Mouse (Mus musculus) heart, postnatal 0 days (tissue): ENCODE results near the gene Atp5b. TPM values are rescaled to one million over a fixed set of nuclear protein-coding genes. Genes with fewer than 3 reads are reported as not detected.
A peak's percentile ranks its signal among the peaks of the same experiment; 100 is the strongest.
"Not testable (repeated sequence)": the region's sequence is repeated elsewhere in the genome, so short reads cannot be mapped to it uniquely, and the experiment has no call there.

Experiments used
- ATAC-seq: fragments of 200-750 bp; cut with Nextera tagmentation; 2 replicates; pipeline ENCODE4 v1.8.0; 2017; ENCODE audit warnings: low read depth, moderate number of reproducible peaks, moderate library complexity; ENCODE audit not compliant: insufficient read depth
- DNase-seq: peaks from one replicate; pipeline ENCODE4 v3.0.0-alpha.2; 2016; ENCODE audit warnings: low spot score
- H3K27ac ChIP-seq: fragments of 300-500 bp; sonication (generic); 2 replicates; pipeline ENCODE4 v1.5.1; 2014; ENCODE audit warnings: low read depth, mild to moderate bottlenecking
- H3K27me3 ChIP-seq: fragments of 300-500 bp; sonication (generic); 2 replicates; pipeline ENCODE4 v1.6.1; 2014; ENCODE audit warnings: low read length, mixed read lengths; ENCODE audit not compliant: control insufficient read depth, insufficient read depth
- H3K36me3 ChIP-seq: fragments of 300-500 bp; sonication (generic); replicated peaks from 2 replicates; pipeline ENCODE4 v1.6.1; 2014; ENCODE audit warnings: low read length, mixed read lengths; ENCODE audit not compliant: control insufficient read depth, insufficient read depth
- H3K4me1 ChIP-seq: fragments of 300-500 bp; sonication (generic); 2 replicates; pipeline ENCODE4 v1.6.1; 2014; ENCODE audit warnings: antibody characterized with exemption; ENCODE audit not compliant: control insufficient read depth, insufficient read depth
- H3K4me2 ChIP-seq: fragments of 300-500 bp; sonication (generic); 2 replicates; pipeline ENCODE4 v1.6.1; 2014; ENCODE audit warnings: low read depth, mild to moderate bottlenecking, low read length, moderate library complexity
- H3K4me3 ChIP-seq: fragments of 300-500 bp; sonication (generic); 2 replicates; pipeline ENCODE4 v1.5.1; 2014; ENCODE audit warnings: low read depth, low read length
- H3K9ac ChIP-seq: fragments of 300-500 bp; sonication (generic); replicated peaks from 2 replicates; pipeline ENCODE4 v1.6.1; 2014; ENCODE audit warnings: low read depth, low read length, mixed read lengths
- H3K9me3 ChIP-seq: fragments of 300-500 bp; sonication (generic); replicated peaks from 2 replicates; pipeline ENCODE4 v1.6.1; 2016; ENCODE audit warnings: low read length; ENCODE audit not compliant: control insufficient read depth
- CTCF ChIP-seq: IDR thresholded peaks from 2 replicates; pipeline ENCODE4 v1.5.1; 2016; ENCODE audit warnings: antibody characterized with exemption, control low read depth, low read depth
- EP300 ChIP-seq: IDR thresholded peaks from 2 replicates; pipeline ENCODE4 v1.6.1; 2016; ENCODE audit warnings: antibody characterized with exemption, low read depth
- WGBS: fragments of 180-500 bp; shearing (Covaris S2); extraction: QIAGEN DNeasy Blood & Tissue Kit; methylation state at CpG from one replicate; pipeline ENCODE4 v1.1.7; 2014; 5-methylcytosine and 5-hydroxymethylcytosine counted together
- polyA plus RNA-seq: library from polyadenylated mRNA; unstranded; fragments of >200 nt; fragmentation: Nextera tagmentation; extraction: Ambion mirVana; gene quantifications from 2 replicates; pipeline ENCODE4 v1.2.1, GENCODE M21; 2015
- total RNA-seq: library from RNA; depleted of rRNA; stranded (reverse); fragments of >200 nt; gene quantifications from 2 replicates; pipeline ENCODE4 v1.2.3, GENCODE M21; 2014; ENCODE audit warnings: low replicate concordance

The Atp5b gene
- total and polyA plus RNA-seq, 2 experiments from 2014 or later: 9,758 to 19,517 TPM

- Histone ChIP-seq H3K27me3 (no peaks in the 10 kb centered on the region), H3K4me1 (no peaks in the 10 kb centered on the region), H3K4me2 (no peak overlapping the region), H3K27ac (no peak overlapping the region), H3K9me3 (no peaks in the 10 kb centered on the region), H3K4me3 (no peak overlapping the region), H3K9ac (no peak overlapping the region), H3K36me3 (peaks cover 57% of the 10 kb centered on the region)
- TF ChIP-seq EP300 (no peak), CTCF (no peak)
- ATAC-seq: no peak
- WGBS: 80% methylated on average over 2 of the region's 2 CpGs
- DNase-seq: no peak
These were observed 32.7 kb upstream of the Atp5b start for GRCm38 (mm10) chr10:128050355-128050754.

GRCm38 (mm10) chr10:128051589-128051988 is 31.5 kb upstream of the Atp5b start:
- no peak for TF ChIP-seq CTCF
- TF ChIP-seq EP300: no peak

GRCm38 (mm10) chr10:128052136-128052535 is 30.9 kb upstream of the Atp5b start:
- H3K9me3 ChIP-seq, H3K9ac ChIP-seq, DNase-seq, H3K27me3 ChIP-seq, H3K27ac ChIP-seq, ATAC-seq, H3K4me1 ChIP-seq, H3K4me3 ChIP-seq, H3K4me2 ChIP-seq: not testable (repeated sequence)
- 86% methylated on average over 1 of the region's 2 CpGs for WGBS
- peaks cover 40% of the 10 kb centered on the region for H3K36me3 ChIP-seq

More at GRCm38 (mm10) chr10:128051589-128051988, 31.5 kb upstream of the Atp5b start:
- Histone ChIP-seq H3K4me3 (no peak overlapping the region), H3K27me3 (no peaks in the 10 kb centered on the region), H3K4me2 (no peak overlapping the region), H3K9ac (no peak overlapping the region), H3K4me1 (no peaks in the 10 kb centered on the region), H3K27ac (no peak overlapping the region), H3K9me3 (no peaks in the 10 kb centered on the region), H3K36me3 (peaks cover 44% of the 10 kb centered on the region)
- DNase-seq (no peak), ATAC-seq (no peak)
- 93% methylated on average over 5 of the region's 5 CpGs for WGBS

GRCm38 (mm10) chr10:128053001-128053400 is 30.1 kb upstream of the Atp5b start:
- no peaks in the 10 kb centered on the region for H3K9me3 ChIP-seq
- 92% methylated on average over 8 of the region's 8 CpGs for WGBS
- H3K27ac ChIP-seq: no peak overlapping the region
- H3K27me3 ChIP-seq: no peaks in the 10 kb centered on the region
- H3K4me3 ChIP-seq: no peak overlapping the region
- ATAC-seq (no peak), DNase-seq (no peak)
- TF ChIP-seq CTCF (no peak), EP300 (no peak)
- peaks cover 32% of the 10 kb centered on the region for H3K36me3 ChIP-seq
- H3K9ac ChIP-seq: no peak overlapping the region
- no peak overlapping the region for H3K4me2 ChIP-seq
- no peaks in the 10 kb centered on the region for H3K4me1 ChIP-seq

- WGBS: under 1% methylated on average over 18 of the region's 18 CpGs
- Histone ChIP-seq H3K4me1 (peaks cover 9% of the 10 kb centered on the region), H3K27me3 (no peaks in the 10 kb centered on the region), H3K4me2 (peak overlapping the region; percentile 83), H3K36me3 (no peaks in the 10 kb centered on the region), H3K4me3 (peak overlapping the region; percentile 96), H3K9me3 (no peaks in the 10 kb centered on the region), H3K27ac (peak overlapping the region; percentile 98), H3K9ac (peak overlapping the region; percentile 94)
- ATAC-seq (no peak; the same call in none of the 2 replicates), DNase-seq (no peak)
- TF ChIP-seq CTCF (no peak), EP300 (no peak)
These were observed 24.9 kb upstream of the Atp5b start for GRCm38 (mm10) chr10:128058184-128058583.

GRCm38 (mm10) chr10:128058601-128059151 is 24.4 kb upstream of the Atp5b start, which contains the start of gene Ptges3:
TSS of gene Ptges3 (plus strand) at chr10:128058954.
- peak within 1 kb of the TSS; percentile 96 for H3K4me3 ChIP-seq
- H3K4me1 ChIP-seq: peaks cover 9% of the 10 kb centered on the region
- H3K4me2 ChIP-seq: peak within 1 kb of the TSS; percentile 83
- TF ChIP-seq EP300: no peak; the same call in 1 of the 2 replicates
- TF ChIP-seq CTCF: no peak
- under 1% methylated on average over 54 of the region's 72 CpGs for WGBS
- peak within 1 kb of the TSS; percentile 98 for H3K27ac ChIP-seq
- peak; percentile 98 for DNase-seq
- H3K9me3 ChIP-seq: no peaks in the 10 kb centered on the region
- peak; percentile 94 for ATAC-seq
- no peaks in the 10 kb centered on the region for H3K27me3 ChIP-seq
- H3K36me3 ChIP-seq: no peaks in the 10 kb centered on the region
- H3K9ac ChIP-seq: peak within 1 kb of the TSS; percentile 94
